Mouse (Mus musculus): ENCODE measurements around the gene Asb15. TPM values are rescaled to one million over a fixed set of nuclear protein-coding genes. Genes with fewer than 3 reads are reported as not detected.

Gene Asb15
- polyA plus RNA-seq, 1 experiment from 2014 or later: 0.11 TPM

GRCm38 (mm10) chr6:24613918-24614317 lies 86.0 kb downstream of the Asb15 start:
- H3K36me3 ChIP-seq (ENCODE audit: control insufficient read depth, insufficient read depth, low read length): peaks cover 10% of the 10 kb centered on the region; the same call in 1 of the 2 replicates
- no peak overlapping the region for H3K4me3 ChIP-seq (ENCODE audit: low read depth, low read length)
- no peak overlapping the region for H3K27ac ChIP-seq (ENCODE audit: low read depth, low read length)
- 84% methylated on average over 4 of the region's 4 CpGs for WGBS (ENCODE audit: insufficient replicate concordance)
- no peak overlapping the region for H3K9ac ChIP-seq (ENCODE audit: low read depth, low read length)
- no peak for ATAC-seq (replicated peaks; ENCODE audit: insufficient number of reproducible peaks, low FRiP score, low TSS enrichment)
- no peaks in the 10 kb centered on the region for H3K27me3 ChIP-seq (ENCODE audit: control insufficient read depth, insufficient read depth, low read length)
- 0 out of 2 replicates have a peak, but pooled peaks cover 6% of the 10 kb centered on the region for H3K4me1 ChIP-seq (ENCODE audit: control insufficient read depth, insufficient read depth, low read length)
- no peaks in the 10 kb centered on the region for H3K9me3 ChIP-seq (replicated peaks; ENCODE audit: control insufficient read depth, low read length)
- H3K4me2 ChIP-seq: no peak overlapping the region

GRCm38 (mm10) chr6:24616746-24617145 lies 88.8 kb downstream of the Asb15 start:
- Histone ChIP-seq H3K27ac (ENCODE audit: low read depth, low read length) (no peak overlapping the region), H3K27me3 (ENCODE audit: control insufficient read depth, insufficient read depth, low read length) (no peaks in the 10 kb centered on the region), H3K4me1 (ENCODE audit: control insufficient read depth, insufficient read depth, low read length) (0 out of 2 replicates have a peak, but pooled peaks cover 6% of the 10 kb centered on the region), H3K9me3 (replicated peaks; ENCODE audit: control insufficient read depth, low read length) (no peaks in the 10 kb centered on the region), H3K4me2 (no peak overlapping the region), H3K4me3 (ENCODE audit: low read depth, low read length) (no peak overlapping the region), H3K36me3 (ENCODE audit: control insufficient read depth, insufficient read depth, low read length) (peaks cover 10% of the 10 kb centered on the region; the same call in 1 of the 2 replicates), H3K9ac (ENCODE audit: low read depth, low read length) (no peak overlapping the region)
- WGBS (ENCODE audit: insufficient replicate concordance): 85% methylated on average over 4 of the region's 4 CpGs
- no peak for ATAC-seq (replicated peaks; ENCODE audit: insufficient number of reproducible peaks, low FRiP score, low TSS enrichment)

- 64% methylated on average over 6 of the region's 6 CpGs for WGBS (ENCODE audit: insufficient replicate concordance)
- no peak overlapping the region for H3K4me3 ChIP-seq (ENCODE audit: low read depth, low read length)
- H3K27ac ChIP-seq (ENCODE audit: low read depth, low read length): no peak overlapping the region
- H3K9ac ChIP-seq (ENCODE audit: low read depth, low read length): no peak overlapping the region
- no peaks in the 10 kb centered on the region for H3K9me3 ChIP-seq (replicated peaks; ENCODE audit: control insufficient read depth, low read length)
- no peaks in the 10 kb centered on the region for H3K4me1 ChIP-seq (ENCODE audit: control insufficient read depth, insufficient read depth, low read length)
- peaks cover 13% of the 10 kb centered on the region; the same call in 1 of the 2 replicates for H3K36me3 ChIP-seq (ENCODE audit: control insufficient read depth, insufficient read depth, low read length)
- H3K27me3 ChIP-seq (ENCODE audit: control insufficient read depth, insufficient read depth, low read length): no peaks in the 10 kb centered on the region
- ATAC-seq (replicated peaks; ENCODE audit: insufficient number of reproducible peaks, low FRiP score, low TSS enrichment): no peak
- H3K4me2 ChIP-seq: no peak overlapping the region
Measured at GRCm38 (mm10) chr6:24619285-24620045, 91.5 kb downstream of the Asb15 start.

- no peak overlapping the region for H3K4me2 ChIP-seq
- peaks cover 13% of the 10 kb centered on the region; the same call in 1 of the 2 replicates for H3K36me3 ChIP-seq (ENCODE audit: control insufficient read depth, insufficient read depth, low read length)
- no peaks in the 10 kb centered on the region for H3K9me3 ChIP-seq (replicated peaks; ENCODE audit: control insufficient read depth, low read length)
- no peak overlapping the region for H3K4me3 ChIP-seq (ENCODE audit: low read depth, low read length)
- no peak overlapping the region for H3K9ac ChIP-seq (ENCODE audit: low read depth, low read length)
- no peaks in the 10 kb centered on the region for H3K27me3 ChIP-seq (ENCODE audit: control insufficient read depth, insufficient read depth, low read length)
- 72% methylated on average over 2 of the region's 2 CpGs for WGBS (ENCODE audit: insufficient replicate concordance)
- H3K27ac ChIP-seq (ENCODE audit: low read depth, low read length): no peak overlapping the region
- no peak for ATAC-seq (replicated peaks; ENCODE audit: insufficient number of reproducible peaks, low FRiP score, low TSS enrichment)
- no peaks in the 10 kb centered on the region for H3K4me1 ChIP-seq (ENCODE audit: control insufficient read depth, insufficient read depth, low read length)
Measured at GRCm38 (mm10) chr6:24620936-24621335, 93.0 kb downstream of the Asb15 start.

GRCm38 (mm10) chr6:24622098-24622497 lies 94.2 kb downstream of the Asb15 start:
- Histone ChIP-seq H3K36me3 (ENCODE audit: control insufficient read depth, insufficient read depth, low read length) (peaks cover 10% of the 10 kb centered on the region; the same call in 1 of the 2 replicates), H3K27ac (ENCODE audit: low read depth, low read length) (no peak overlapping the region), H3K4me3 (ENCODE audit: low read depth, low read length) (no peak overlapping the region)

More at GRCm38 (mm10) chr6:24622098-24622497, 94.2 kb downstream of the Asb15 start:
- Histone ChIP-seq H3K9ac (ENCODE audit: low read depth, low read length) (no peak overlapping the region), H3K4me2 (no peak overlapping the region), H3K4me1 (ENCODE audit: control insufficient read depth, insufficient read depth, low read length) (no peaks in the 10 kb centered on the region), H3K9me3 (replicated peaks; ENCODE audit: control insufficient read depth, low read length) (no peaks in the 10 kb centered on the region), H3K27me3 (ENCODE audit: control insufficient read depth, insufficient read depth, low read length) (no peaks in the 10 kb centered on the region)
- 77% methylated on average over 2 of the region's 2 CpGs for WGBS (ENCODE audit: insufficient replicate concordance)
- ATAC-seq (replicated peaks; ENCODE audit: insufficient number of reproducible peaks, low FRiP score, low TSS enrichment): no peak

Other genes starting within 250 kb of the Asb15 start
- gene Iqub, start 13.1 kb upstream of the Asb15 start, polyA plus RNA-seq (2014; fragmentation: Nextera tagmentation; extraction: Ambion mirVana): 0.30 and 0.48 TPM in 2 replicates
- gene Ndufa5, start 131 bp upstream of the Asb15 start, polyA plus RNA-seq (2014; fragmentation: Nextera tagmentation; extraction: Ambion mirVana): 597 and 625 TPM in 2 replicates
- 43.7 and 53.6 TPM in 2 replicates for gene Lmod2, start 69.6 kb downstream of the Asb15 start, polyA plus RNA-seq (2014; fragmentation: Nextera tagmentation; extraction: Ambion mirVana)
- gene Wasl, start 136.9 kb downstream of the Asb15 start, polyA plus RNA-seq (2014; fragmentation: Nextera tagmentation; extraction: Ambion mirVana): 37.5 and 47.1 TPM in 2 replicates
- gene Hyal6, start 205.1 kb downstream of the Asb15 start, polyA plus RNA-seq (2014; fragmentation: Nextera tagmentation; extraction: Ambion mirVana): not detected in 2 replicates
- not detected in 2 replicates for gene Hyal4, start 220.2 kb downstream of the Asb15 start, polyA plus RNA-seq (2014; fragmentation: Nextera tagmentation; extraction: Ambion mirVana)

Measured in heart, embryonic 11.5 days (tissue).